ENCODE assay signal across 13 mouse cellular contexts in genomic region chr7:114808341-114808740, GRCm38 (mm10).
"Had no signal": no experiment of that assay in that cellular context is flagged by ENCODE, and none has a peak within 500 bp of the region (broad histone marks: within the 10 kb centered on the region; RNA-seq: fewer than 3 reads in every experiment).

No protein-coding gene starts in this region.

- ATAC-seq: intestine, embryonic 15.5 days had no signal

- H3K9me3 ChIP-seq: intestine, embryonic 15.5 days; limb, embryonic 15.5 days; liver, embryonic 13.5 days had no signal

- H3K27ac ChIP-seq: intestine, embryonic 15.5 days; kidney, postnatal 0 days; limb, embryonic 12.5 days; limb, embryonic 15.5 days; liver, embryonic 13.5 days had no signal

- H3K4me3 ChIP-seq: intestine, embryonic 15.5 days; limb, embryonic 12.5 days; limb, embryonic 15.5 days; liver, embryonic 13.5 days had no signal

- H3K9ac ChIP-seq: intestine, embryonic 15.5 days; limb, embryonic 12.5 days; limb, embryonic 15.5 days; liver, embryonic 13.5 days had no signal

- H3K4me2 ChIP-seq: intestine, embryonic 15.5 days; limb, embryonic 12.5 days; limb, embryonic 15.5 days; liver, embryonic 13.5 days; midbrain, embryonic 11.5 days had no signal

- H3K4me1 ChIP-seq: intestine, embryonic 15.5 days; limb, embryonic 12.5 days; liver, embryonic 13.5 days had no signal

- H3K36me3 ChIP-seq: intestine, embryonic 15.5 days; limb, embryonic 12.5 days; limb, embryonic 15.5 days had no signal

- DNase-seq: left cerebral cortex, postnatal 4 days; liver, embryonic 13.5 days; lung, adult 2 months; lung, postnatal 14 days; lung, postnatal 4 days; midbrain, embryonic 14.5 days; thymus, adult 18-20 months; thymus, postnatal 36 days had no signal

- H3K27me3 ChIP-seq: intestine, embryonic 15.5 days; limb, embryonic 12.5 days; limb, embryonic 15.5 days; liver, embryonic 13.5 days had no signal
